In genomic region chr4:141240617-141241016, GRCm38 (mm10) we compare ENCODE assay signal across 9 mouse cellular contexts. TPM values are rescaled to one million over a fixed set of nuclear protein-coding genes. Genes with fewer than 3 reads are reported as not detected.
DNase-seq lines count a peak whose midpoint lies in the region; ATAC-seq and TF ChIP-seq lines count a peak whose summit lies in the region.
"Had no signal": no experiment of that assay in that cellular context is flagged by ENCODE, and none has a peak within 500 bp of the region (broad histone marks: within the 10 kb centered on the region; RNA-seq: fewer than 3 reads in every experiment).

No protein-coding gene starts in this region.

- no peak for TF ChIP-seq CTCF in liver, embryonic 14.5 days (IDR thresholded peaks at IDR 0.05; ENCODE audit: low read depth)

- H3K9me3 ChIP-seq in forebrain, embryonic 12.5 days: no peaks in the 10 kb centered on the region
- H3K9me3 ChIP-seq in forebrain, embryonic 15.5 days: no peaks in the 10 kb centered on the region
- H3K9me3 ChIP-seq in intestine, embryonic 15.5 days: no peaks in the 10 kb centered on the region
- no peaks in the 10 kb centered on the region for H3K9me3 ChIP-seq in liver, embryonic 14.5 days (ENCODE audit: control insufficient read depth, low read length)

- DNase-seq in adrenal gland, postnatal 36 days: peak; percentile 89 to 91
- DNase-seq in liver, embryonic 14.5 days (ENCODE audit: low read depth in 3 of 3, low spot score in 3 of 3): peak in 1 of 3 experiments; percentile 52
- DNase-seq in testis, postnatal 10 days (ENCODE audit: low spot score): peak; percentile 71
- DNase-seq in layer of hippocampus, postnatal 36 days: no peak
- no peak for DNase-seq in left cerebral cortex, adult 9 months (ENCODE audit: low spot score in 2 of 2)

- 2% methylated on average over 14 of the region's 14 CpGs for WGBS in forebrain, embryonic 12.5 days
- 1% methylated on average over 14 of the region's 14 CpGs for WGBS in forebrain, embryonic 15.5 days
- WGBS in intestine, embryonic 15.5 days: 5% methylated on average over 14 of the region's 14 CpGs
- 2% methylated on average over 14 of the region's 14 CpGs for WGBS in liver, embryonic 14.5 days (ENCODE audit: insufficient replicate concordance)

- H3K36me3 ChIP-seq in forebrain, embryonic 12.5 days (replicated peaks): no peaks in the 10 kb centered on the region
- H3K36me3 ChIP-seq in forebrain, embryonic 15.5 days: no peaks in the 10 kb centered on the region
- no peaks in the 10 kb centered on the region for H3K36me3 ChIP-seq in intestine, embryonic 15.5 days
- no peaks in the 10 kb centered on the region for H3K36me3 ChIP-seq in liver, embryonic 14.5 days (replicated peaks; ENCODE audit: control insufficient read depth, insufficient read depth, low read depth)

- peak overlapping the region; percentile 3; the same call in 1 of the 2 replicates for H3K4me2 ChIP-seq in forebrain, embryonic 12.5 days
- H3K4me2 ChIP-seq in forebrain, embryonic 15.5 days (replicated peaks): no peak overlapping the region
- peak overlapping the region; percentile 86 for H3K4me2 ChIP-seq in intestine, embryonic 15.5 days (replicated peaks)
- peak overlapping the region; percentile 55 for H3K4me2 ChIP-seq in liver, embryonic 14.5 days (ENCODE audit: low read depth)

- no peak overlapping the region for H3K4me3 ChIP-seq in forebrain, embryonic 12.5 days (replicated peaks)
- H3K4me3 ChIP-seq in forebrain, embryonic 15.5 days: no peak overlapping the region
- H3K4me3 ChIP-seq in intestine, embryonic 15.5 days (replicated peaks): peak overlapping the region; percentile 35
- no peak overlapping the region for H3K4me3 ChIP-seq in liver, embryonic 14.5 days (ENCODE audit: insufficient read depth in 1 of 2, low read depth in 2 of 2, low read length in 2 of 2)

- H3K9ac ChIP-seq in forebrain, embryonic 12.5 days: no peak overlapping the region
- H3K9ac ChIP-seq in forebrain, embryonic 15.5 days (replicated peaks): no peak overlapping the region
- no peak overlapping the region for H3K9ac ChIP-seq in intestine, embryonic 15.5 days
- H3K9ac ChIP-seq in liver, embryonic 14.5 days (replicated peaks): no peak overlapping the region

- H3K27me3 ChIP-seq in forebrain, embryonic 12.5 days: peaks cover 93% of the 10 kb centered on the region
- H3K27me3 ChIP-seq in forebrain, embryonic 15.5 days: peaks cover 44% of the 10 kb centered on the region
- no peaks in the 10 kb centered on the region for H3K27me3 ChIP-seq in intestine, embryonic 15.5 days (replicated peaks)
- H3K27me3 ChIP-seq in liver, embryonic 14.5 days (ENCODE audit: control insufficient read depth, insufficient read depth, low read length): peaks cover 67% of the 10 kb centered on the region

- no peak for ATAC-seq in forebrain, embryonic 12.5 days (ENCODE audit: low FRiP score)
- ATAC-seq in forebrain, embryonic 15.5 days (replicated peaks): no peak
- peak; percentile 72 for ATAC-seq in intestine, embryonic 15.5 days
- peak; percentile 46; the same call in 1 of the 2 replicates for ATAC-seq in liver, embryonic 14.5 days (ENCODE audit: insufficient read depth)

- no peak overlapping the region for H3K27ac ChIP-seq in forebrain, embryonic 12.5 days
- H3K27ac ChIP-seq in forebrain, embryonic 15.5 days (replicated peaks): no peak overlapping the region
- H3K27ac ChIP-seq in intestine, embryonic 15.5 days: peak overlapping the region; percentile 82
- no peak overlapping the region for H3K27ac ChIP-seq in liver, embryonic 14.5 days

- H3K4me1 ChIP-seq in forebrain, embryonic 12.5 days: peaks cover 44% of the 10 kb centered on the region
- H3K4me1 ChIP-seq in forebrain, embryonic 15.5 days: peaks cover 45% of the 10 kb centered on the region
- peaks cover 56% of the 10 kb centered on the region for H3K4me1 ChIP-seq in intestine, embryonic 15.5 days (replicated peaks)
- H3K4me1 ChIP-seq in liver, embryonic 14.5 days (replicated peaks; ENCODE audit: control insufficient read depth in 2 of 2, insufficient read depth in 2 of 2, low read length in 1 of 2): peaks cover 5 to 9% of the 10 kb centered on the region in 2 experiments

- no peak for TF ChIP-seq EP300 in liver, embryonic 14.5 days (IDR thresholded peaks at IDR 0.05; ENCODE audit: low read depth)

RNA-seq across cellular contexts. Expression of gene Arhgef19, which starts 1.3 kb away (rescaled TPM):
- 1.9 and 2.6 TPM in 2 replicates for polyA plus RNA-seq in forebrain, embryonic 12.5 days (2016; fragmentation: Nextera tagmentation; extraction: Ambion mirVana)
- 1.3 TPM in 2 replicates for polyA plus RNA-seq in forebrain, embryonic 15.5 days (2015; fragmentation: Nextera tagmentation; extraction: Ambion mirVana)
- total RNA-seq in adrenal gland, postnatal 36 days (2021): 10 to 100 TPM; 31.2 to 75.4 TPM
- polyA plus RNA-seq in intestine, embryonic 15.5 days (2015; fragmentation: Nextera tagmentation; extraction: Ambion mirVana): 16.3 and 17.8 TPM in 2 replicates
- polyA plus RNA-seq in liver, embryonic 14.5 days (2012; rRNA removed): 0.88 and 0.92 TPM in 2 replicates
- 0.57 and 0.72 TPM in 2 replicates for polyA plus RNA-seq in liver, embryonic 14.5 days (2014; fragmentation: Nextera tagmentation; extraction: Ambion mirVana)
- total RNA-seq in layer of hippocampus, postnatal 36 days (2021): 10 to 100 TPM; 15.5 to 15.9 TPM
- total RNA-seq: hematopoietic stem cell, adult 5-6 weeks had no signal

RNA-seq across cellular contexts. Expression of gene Rsg1, which starts 26.9 kb away (rescaled TPM):
- 6.5 and 7.0 TPM in 2 replicates for polyA plus RNA-seq in forebrain, embryonic 12.5 days (2016; fragmentation: Nextera tagmentation; extraction: Ambion mirVana)
- 8.4 and 10.9 TPM in 2 replicates for polyA plus RNA-seq in forebrain, embryonic 15.5 days (2015; fragmentation: Nextera tagmentation; extraction: Ambion mirVana)
- 1 to 10 TPM in 1 of 2 experiments, under 1 TPM in 1; 0.96 to 1.2 TPM for total RNA-seq in adrenal gland, postnatal 36 days (2021)
- 3.9 and 5.1 TPM in 2 replicates for polyA plus RNA-seq in intestine, embryonic 15.5 days (2015; fragmentation: Nextera tagmentation; extraction: Ambion mirVana)
- polyA plus RNA-seq in liver, embryonic 14.5 days (2012; rRNA removed): 0.78 and 0.87 TPM in 2 replicates
- 0.56 and 1.2 TPM in 2 replicates for polyA plus RNA-seq in liver, embryonic 14.5 days (2014; fragmentation: Nextera tagmentation; extraction: Ambion mirVana)
- total RNA-seq in layer of hippocampus, postnatal 36 days (2021): 1 to 10 TPM; 2.7 to 4.1 TPM

Comparison
In these comparisons a context has a peak if more than half of its experiments do, and no peak if none do; other contexts are left out.
1. ATAC-seq: peak in intestine, embryonic 15.5 days (single experiment) and liver, embryonic 14.5 days (single experiment); none in forebrain, embryonic 12.5 days (single experiment) and forebrain, embryonic 15.5 days (single experiment).
2. DNase-seq: peak in adrenal gland, postnatal 36 days (2 of 2) and testis, postnatal 10 days (single experiment); none in layer of hippocampus, postnatal 36 days (0 of 2) and left cerebral cortex, adult 9 months (0 of 2).